Mouse (Mus musculus) midbrain, embryonic 14.5 days (tissue): ENCODE results near the gene Mcu. TPM values are rescaled to one million over a fixed set of nuclear protein-coding genes. Genes with fewer than 3 reads are reported as not detected.
A peak's percentile ranks its signal among the peaks of the same experiment; 100 is the strongest.

Source experiments
- ATAC-seq: fragments of 200-750 bp; cut with Nextera tagmentation; 2 replicates; pipeline ENCODE4 v1.8.0; 2017; ENCODE audit warnings: moderate number of reproducible peaks, moderate library complexity; ENCODE audit not compliant: low FRiP score, low TSS enrichment
- DNase-seq: peaks from one replicate; pipeline ENCODE4 v3.0.0-alpha.2; 2015
- H3K27ac ChIP-seq: fragments of 300-500 bp; sonication (generic); replicated peaks from 2 replicates; pipeline ENCODE4 v1.5.1; 2014; ENCODE audit warnings: mild to moderate bottlenecking, low read depth, low read length, moderate library complexity
- H3K27me3 ChIP-seq: fragments of 300-500 bp; sonication (generic); 2 replicates; pipeline ENCODE4 v1.6.1; 2014; ENCODE audit warnings: low read length, control low read depth, mixed read lengths; ENCODE audit not compliant: control insufficient read depth, insufficient read depth
- H3K36me3 ChIP-seq: fragments of 300-500 bp; sonication (generic); 2 replicates; pipeline ENCODE4 v1.6.1; 2014; ENCODE audit warnings: low read length, control low read depth; ENCODE audit not compliant: control insufficient read depth, insufficient read depth
- H3K4me1 ChIP-seq: fragments of 300-500 bp; sonication (generic); 2 replicates; pipeline ENCODE4 v1.6.1; 2014; ENCODE audit warnings: mild to moderate bottlenecking, antibody characterized with exemption, low read length, control low read depth; ENCODE audit not compliant: control insufficient read depth, insufficient read depth
- H3K4me2 ChIP-seq: fragments of 300-500 bp; sonication (generic); 2 replicates; pipeline ENCODE4 v1.6.1; 2014; ENCODE audit warnings: mild to moderate bottlenecking, low read length, moderate library complexity
- H3K4me3 ChIP-seq: fragments of 300-500 bp; sonication (generic); replicated peaks from 2 replicates; pipeline ENCODE4 v1.5.1; 2014; ENCODE audit warnings: low read depth, low read length
- H3K9ac ChIP-seq: fragments of 300-500 bp; sonication (generic); replicated peaks from 2 replicates; pipeline ENCODE4 v1.6.1; 2014; ENCODE audit warnings: mild to moderate bottlenecking, low read length, moderate library complexity
- H3K9me3 ChIP-seq: fragments of 300-500 bp; sonication (generic); 2 replicates; pipeline ENCODE4 v1.6.1; 2016; ENCODE audit warnings: low read length, control low read depth, mixed read lengths; ENCODE audit not compliant: control insufficient read depth
- WGBS: fragments of 180-500 bp; shearing (Covaris S2); extraction: QIAGEN DNeasy Blood & Tissue Kit; methylation state at CpG from one replicate; pipeline ENCODE4 v1.1.7; 2014; 5-methylcytosine and 5-hydroxymethylcytosine counted together
- polyA plus RNA-seq: library from polyadenylated mRNA; unstranded; fragments of >200 nt; fragmentation: Nextera tagmentation; extraction: Ambion mirVana; gene quantifications from 2 replicates; pipeline ENCODE4 v1.2.1, GENCODE M21; 2014

The Mcu gene
- polyA plus RNA-seq, 1 experiment from 2014 or later: 24.7 TPM

DNA sequence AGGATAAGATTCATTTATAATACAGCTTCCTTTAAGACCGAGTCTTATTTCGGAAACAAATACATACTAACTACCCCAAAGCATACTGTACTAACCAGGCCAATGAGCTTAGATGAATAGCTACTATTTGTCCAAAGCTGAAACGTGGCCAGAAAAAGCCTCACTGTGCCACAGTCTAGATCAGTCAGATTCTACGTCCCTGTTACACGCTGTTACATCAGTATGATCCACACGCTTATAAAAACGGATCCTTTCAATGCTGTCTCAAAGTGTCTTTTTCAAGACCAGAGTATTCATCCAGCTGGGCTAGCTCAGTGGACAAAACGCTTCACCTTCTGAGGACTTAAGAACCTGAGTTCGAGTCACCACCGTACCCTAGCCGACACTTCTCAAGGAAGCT is 119.5 kb downstream of the Mcu start:
- Histone ChIP-seq H3K9me3 (0 out of 2 replicates have a peak, but pooled peaks cover 2% of the 10 kb centered on the region), H3K4me2 (no peak overlapping the region), H3K4me3 (no peak overlapping the region), H3K4me1 (no peaks in the 10 kb centered on the region), H3K9ac (no peak overlapping the region), H3K27ac (no peak overlapping the region), H3K36me3 (no peaks in the 10 kb centered on the region), H3K27me3 (no peaks in the 10 kb centered on the region)
- WGBS: 94% methylated on average over 11 of the region's 11 CpGs
- DNase-seq (no peak), ATAC-seq (no peak)

GRCm38 (mm10) chr10:59494917-59495316 is 121.6 kb downstream of the Mcu start:
- ATAC-seq: no peak
- Histone ChIP-seq H3K36me3 (no peaks in the 10 kb centered on the region), H3K9me3 (peaks cover 6% of the 10 kb centered on the region), H3K27me3 (no peaks in the 10 kb centered on the region), H3K4me1 (no peaks in the 10 kb centered on the region), H3K9ac (no peak overlapping the region), H3K4me2 (no peak overlapping the region), H3K4me3 (no peak overlapping the region), H3K27ac (no peak overlapping the region)
- no peak for DNase-seq
- 90% methylated on average over 8 of the region's 8 CpGs for WGBS

DNA sequence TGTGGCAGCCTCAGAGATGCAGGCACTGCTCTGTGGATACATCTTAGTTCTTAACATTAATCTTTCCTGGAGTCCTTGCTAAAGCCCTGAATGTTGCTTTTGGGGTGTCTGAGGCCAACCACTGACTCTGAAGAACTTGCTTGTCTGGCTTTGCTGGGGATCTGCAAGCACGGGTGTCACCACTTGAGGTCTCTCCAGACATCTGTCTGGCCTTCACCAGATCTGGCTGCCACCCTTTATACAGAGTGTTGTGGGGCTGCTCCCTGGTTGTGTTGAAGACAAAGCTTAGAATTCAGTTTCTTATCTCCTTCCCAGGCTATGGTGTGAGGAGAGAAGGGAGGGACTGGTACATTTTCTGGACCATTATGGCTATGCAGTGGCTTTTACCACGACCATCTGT is 122.4 kb downstream of the Mcu start:
- no peaks in the 10 kb centered on the region for H3K27me3 ChIP-seq
- WGBS: 71% methylated on average over 2 of the region's 2 CpGs
- H3K27ac ChIP-seq: no peak overlapping the region
- H3K4me1 ChIP-seq: no peaks in the 10 kb centered on the region
- no peak overlapping the region for H3K9ac ChIP-seq
- ATAC-seq (no peak), DNase-seq (no peak)
- no peak overlapping the region for H3K4me2 ChIP-seq
- no peaks in the 10 kb centered on the region for H3K36me3 ChIP-seq
- peaks cover 6% of the 10 kb centered on the region for H3K9me3 ChIP-seq
- no peak overlapping the region for H3K4me3 ChIP-seq

- ATAC-seq (no peak), DNase-seq (peak; percentile 57)
- 79% methylated on average over 8 of the region's 8 CpGs for WGBS
Measured at GRCm38 (mm10) chr10:59490920-59491319, 125.6 kb downstream of the Mcu start.

DNA sequence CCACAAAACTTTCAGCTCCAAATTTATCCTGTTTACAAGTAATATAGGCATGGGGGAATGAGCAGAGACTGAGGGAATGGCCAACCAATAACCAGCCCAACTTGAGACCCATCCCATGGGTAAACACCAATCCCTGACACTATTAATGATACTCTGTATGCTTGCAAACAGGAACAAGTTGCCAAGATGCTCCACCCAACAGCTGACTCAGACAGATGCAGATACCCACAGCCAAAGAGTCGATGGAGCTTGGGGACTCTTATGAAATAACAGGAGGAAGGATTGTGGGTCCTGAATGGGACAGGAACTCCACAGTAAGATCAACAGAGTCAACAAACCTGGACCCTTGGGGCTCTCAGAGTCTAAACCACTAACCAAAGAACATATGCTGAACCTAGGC is 127.1 kb downstream of the Mcu start:
- Histone ChIP-seq H3K27me3 (no peaks in the 10 kb centered on the region), H3K4me2 (no peak overlapping the region), H3K9me3 (peaks cover 6% of the 10 kb centered on the region), H3K36me3 (no peaks in the 10 kb centered on the region), H3K27ac (no peak overlapping the region), H3K4me1 (no peaks in the 10 kb centered on the region), H3K4me3 (no peak overlapping the region), H3K9ac (no peak overlapping the region)
- 92% methylated on average over 1 of the region's 1 CpGs for WGBS
- ATAC-seq (no peak), DNase-seq (no peak)

More at GRCm38 (mm10) chr10:59490920-59491319, 125.6 kb downstream of the Mcu start:
- no peak overlapping the region for H3K4me2 ChIP-seq
- H3K9ac ChIP-seq: no peak overlapping the region
- no peaks in the 10 kb centered on the region for H3K27me3 ChIP-seq
- no peak overlapping the region for H3K27ac ChIP-seq
- H3K36me3 ChIP-seq: no peaks in the 10 kb centered on the region
- H3K4me1 ChIP-seq: no peaks in the 10 kb centered on the region
- no peak overlapping the region for H3K4me3 ChIP-seq
- peaks cover 6% of the 10 kb centered on the region for H3K9me3 ChIP-seq

- Histone ChIP-seq H3K9me3 (peaks cover 6% of the 10 kb centered on the region), H3K4me1 (no peaks in the 10 kb centered on the region), H3K9ac (no peak overlapping the region), H3K27me3 (no peaks in the 10 kb centered on the region), H3K4me2 (no peak overlapping the region), H3K36me3 (no peaks in the 10 kb centered on the region), H3K27ac (no peak overlapping the region), H3K4me3 (no peak overlapping the region)
- DNase-seq: no peak
- ATAC-seq: no peak
- WGBS: 85% methylated on average over 2 of the region's 2 CpGs
Measured at GRCm38 (mm10) chr10:59487351-59487750, 129.1 kb downstream of the Mcu start.

DNA sequence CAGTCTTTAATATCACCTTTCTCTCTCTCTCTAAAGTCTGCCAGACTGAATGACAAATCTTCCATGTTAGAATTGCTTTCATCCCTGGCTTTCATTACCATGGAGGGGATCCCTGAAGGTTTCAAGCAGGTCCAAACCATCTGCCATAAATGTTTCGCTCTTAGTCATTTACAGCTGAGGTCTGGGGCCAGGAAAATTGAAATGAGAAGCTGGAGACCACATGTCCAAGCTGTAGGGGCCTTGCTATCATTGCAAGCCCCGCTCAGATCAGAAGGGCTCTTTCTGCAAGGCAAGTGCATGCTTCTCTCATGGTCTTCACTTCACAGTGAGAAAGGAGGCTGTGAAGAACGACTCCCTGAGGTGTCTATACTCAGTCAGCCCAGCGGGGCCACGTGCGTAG is 132.2 kb downstream of the Mcu start:
- Histone ChIP-seq H3K4me2 (no peak overlapping the region), H3K9ac (no peak overlapping the region), H3K27me3 (no peaks in the 10 kb centered on the region), H3K27ac (no peak overlapping the region), H3K4me1 (no peaks in the 10 kb centered on the region), H3K9me3 (no peaks in the 10 kb centered on the region), H3K36me3 (no peaks in the 10 kb centered on the region), H3K4me3 (no peak overlapping the region)
- DNase-seq: no peak
- 91% methylated on average over 6 of the region's 6 CpGs for WGBS
- no peak for ATAC-seq

DNA sequence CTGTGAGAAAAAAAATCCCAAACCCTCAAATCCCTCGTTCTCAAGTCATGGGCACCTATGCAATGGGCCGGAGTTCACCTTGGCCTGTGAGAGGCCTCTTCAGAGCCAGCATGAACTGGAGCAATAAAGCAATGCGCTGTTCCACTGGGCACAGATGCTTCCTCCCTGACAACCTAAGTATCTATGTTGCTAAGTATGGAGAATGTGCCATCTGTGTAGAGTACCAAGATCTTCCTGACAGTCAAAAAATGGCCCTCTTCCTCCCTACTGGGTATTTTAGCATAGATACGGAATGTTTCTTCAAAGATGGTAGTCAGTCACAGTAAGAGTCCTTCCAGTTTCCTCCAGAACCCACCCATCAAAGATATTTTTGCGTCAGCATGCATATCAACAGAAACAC is 135.1 kb downstream of the Mcu start:
- Histone ChIP-seq H3K36me3 (no peaks in the 10 kb centered on the region), H3K4me3 (no peak overlapping the region), H3K4me2 (no peak overlapping the region), H3K9me3 (0 out of 2 replicates have a peak, but pooled peaks cover 3% of the 10 kb centered on the region), H3K27me3 (no peaks in the 10 kb centered on the region), H3K9ac (no peak overlapping the region), H3K4me1 (no peaks in the 10 kb centered on the region), H3K27ac (no peak overlapping the region)
- 94% methylated on average over 5 of the region's 5 CpGs for WGBS
- ATAC-seq (no peak), DNase-seq (no peak)

DNA sequence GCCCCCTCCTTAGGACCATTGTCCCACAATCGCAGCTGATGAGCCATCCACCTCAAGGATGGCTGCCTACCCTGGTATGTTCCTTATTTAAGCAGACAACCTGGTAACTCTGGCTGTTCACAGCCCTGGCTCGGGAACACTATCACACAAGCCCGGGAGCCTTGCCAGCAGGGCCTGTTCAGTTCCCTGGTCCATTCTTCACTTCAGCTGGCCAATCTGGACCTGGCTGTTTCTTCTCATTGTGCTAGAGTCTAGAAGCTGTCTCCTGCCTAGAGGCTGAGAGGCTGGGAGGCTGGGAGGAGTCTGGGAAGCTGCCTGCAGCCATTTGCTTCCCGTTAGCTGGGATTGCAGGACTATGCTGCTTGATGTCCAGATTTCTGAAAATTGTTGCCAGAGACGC is 146.0 kb downstream of the Mcu start:
- Histone ChIP-seq H3K4me3 (no peak overlapping the region), H3K4me2 (no peak overlapping the region), H3K4me1 (no peaks in the 10 kb centered on the region), H3K27me3 (no peaks in the 10 kb centered on the region), H3K27ac (no peak overlapping the region), H3K36me3 (0 out of 2 replicates have a peak, but pooled peaks cover 1% of the 10 kb centered on the region), H3K9me3 (no peaks in the 10 kb centered on the region), H3K9ac (no peak overlapping the region)
- DNase-seq (no peak), ATAC-seq (no peak)
- 82% methylated on average over 5 of the region's 5 CpGs for WGBS
